Mouse (Mus musculus): ENCODE measurements around the gene Pnpla2. TPM values are rescaled to one million over a fixed set of nuclear protein-coding genes. Genes with fewer than 3 reads are reported as not detected.
A peak's percentile ranks its signal among the peaks of the same experiment; 100 is the strongest.
"Not testable (repeated sequence)": the region's sequence is repeated elsewhere in the genome, so short reads cannot be mapped to it uniquely, and the experiment has no call there.

Gene Pnpla2
- total and polyA plus RNA-seq, 3 experiments: 398 to 669 (median 572) TPM

GRCm38 (mm10) chr7:141441460-141441859, 13.5 kb upstream of the Pnpla2 start:
- H3K4me3 ChIP-seq: no peak overlapping the region
- WGBS: 96% methylated on average over 9 of the region's 9 CpGs
- H3K4me1 ChIP-seq (ENCODE audit: control insufficient read depth, insufficient read depth, low read length): peaks cover 1% of the 10 kb centered on the region
- H3K9ac ChIP-seq (ENCODE audit: low read depth, low read length): no peak overlapping the region
- DNase-seq: peak in 1 of 2 experiments; percentile 19
- H3K27ac ChIP-seq: no peak overlapping the region
- no peaks in the 10 kb centered on the region for H3K36me3 ChIP-seq (ENCODE audit: control insufficient read depth, insufficient read depth, low read length)
- intact Hi-C loops (cut with DNase I): no loop called here
- no peaks in the 10 kb centered on the region for H3K27me3 ChIP-seq (ENCODE audit: control insufficient read depth, insufficient read depth, low read length)
- no peak for TF ChIP-seq POLR2A (IDR thresholded peaks at IDR 0.05; ENCODE audit: insufficient read depth, low read depth, low read length)
- no peak for TF ChIP-seq CTCF (IDR thresholded peaks at IDR 0.05)
- TF ChIP-seq EP300 (IDR thresholded peaks at IDR 0.05; ENCODE audit: insufficient read depth, low read depth, low read length): no peak
- no peaks in the 10 kb centered on the region for H3K79me2 ChIP-seq (replicated peaks; ENCODE audit: control insufficient read depth, insufficient read depth, low read length)

GRCm38 (mm10) chr7:141442199-141442598, 12.8 kb upstream of the Pnpla2 start:
- H3K9ac ChIP-seq (ENCODE audit: low read depth, low read length): no peak overlapping the region
- WGBS: 95% methylated on average over 13 of the region's 13 CpGs
- no peak overlapping the region for H3K4me3 ChIP-seq
- no peaks in the 10 kb centered on the region for H3K36me3 ChIP-seq (ENCODE audit: control insufficient read depth, insufficient read depth, low read length)
- no peaks in the 10 kb centered on the region for H3K27me3 ChIP-seq (ENCODE audit: control insufficient read depth, insufficient read depth, low read length)
- no peak overlapping the region for H3K27ac ChIP-seq
- TF ChIP-seq EP300 (IDR thresholded peaks at IDR 0.05; ENCODE audit: insufficient read depth, low read depth, low read length) (no peak), CTCF (IDR thresholded peaks at IDR 0.05) (no peak), POLR2A (IDR thresholded peaks at IDR 0.05; ENCODE audit: insufficient read depth, low read depth, low read length) (no peak)
- intact Hi-C loops (cut with DNase I): no loop called here
- H3K79me2 ChIP-seq (replicated peaks; ENCODE audit: control insufficient read depth, insufficient read depth, low read length): no peaks in the 10 kb centered on the region
- peaks cover 3% of the 10 kb centered on the region for H3K4me1 ChIP-seq (ENCODE audit: control insufficient read depth, insufficient read depth, low read length)
- DNase-seq: peak in 1 of 2 experiments; percentile 14

- peak in 1 of 2 experiments; percentile 27 for DNase-seq
- intact Hi-C loops (cut with DNase I): no loop called here
These were observed 11.7 kb upstream of the Pnpla2 start for GRCm38 (mm10) chr7:141443081-141443821.

GRCm38 (mm10) chr7:141443828-141444237, 11.2 kb upstream of the Pnpla2 start, which contains the start of gene Pidd1:
Gene Pidd1 (minus strand): TSS chr7:141444025.
- intact Hi-C loops (cut with DNase I): no loop called here
- WGBS: under 1% methylated on average over 25 of the region's 25 CpGs
- no peaks in the 10 kb centered on the region for H3K27me3 ChIP-seq (ENCODE audit: control insufficient read depth, insufficient read depth, low read length)
- H3K36me3 ChIP-seq (ENCODE audit: control insufficient read depth, insufficient read depth, low read length): peaks cover 7% of the 10 kb centered on the region
- H3K4me3 ChIP-seq: peak within 1 kb of the TSS; percentile 45
- DNase-seq: peak; percentile 80 to 83
- H3K79me2 ChIP-seq (replicated peaks; ENCODE audit: control insufficient read depth, insufficient read depth, low read length): no peaks in the 10 kb centered on the region
- H3K4me1 ChIP-seq (ENCODE audit: control insufficient read depth, insufficient read depth, low read length): peaks cover 5% of the 10 kb centered on the region
- peak within 1 kb of the TSS; percentile 19; the same call in 1 of the 2 replicates for H3K9ac ChIP-seq (ENCODE audit: low read depth, low read length)
- H3K27ac ChIP-seq: peak within 1 kb of the TSS; percentile 8; the same call in 1 of the 2 replicates
- peak; percentile 60 for TF ChIP-seq POLR2A (IDR thresholded peaks at IDR 0.05; ENCODE audit: insufficient read depth, low read depth, low read length)
- no peak for TF ChIP-seq CTCF (IDR thresholded peaks at IDR 0.05)
- TF ChIP-seq EP300 (IDR thresholded peaks at IDR 0.05; ENCODE audit: insufficient read depth, low read depth, low read length): no peak

More at GRCm38 (mm10) chr7:141443081-141443821, 11.7 kb upstream of the Pnpla2 start:
- Histone ChIP-seq H3K27ac (no peak overlapping the region), H3K4me1 (ENCODE audit: control insufficient read depth, insufficient read depth, low read length) (peaks cover 3% of the 10 kb centered on the region), H3K9ac (ENCODE audit: low read depth, low read length) (no peak overlapping the region; the same call in 1 of the 2 replicates), H3K27me3 (ENCODE audit: control insufficient read depth, insufficient read depth, low read length) (no peaks in the 10 kb centered on the region), H3K36me3 (ENCODE audit: control insufficient read depth, insufficient read depth, low read length) (peaks cover 2% of the 10 kb centered on the region), H3K4me3 (peak overlapping the region; percentile 45), H3K79me2 (replicated peaks; ENCODE audit: control insufficient read depth, insufficient read depth, low read length) (no peaks in the 10 kb centered on the region)
- 16% methylated on average over 12 of the region's 12 CpGs for WGBS
- TF ChIP-seq POLR2A (IDR thresholded peaks at IDR 0.05; ENCODE audit: insufficient read depth, low read depth, low read length) (no peak), EP300 (IDR thresholded peaks at IDR 0.05; ENCODE audit: insufficient read depth, low read depth, low read length) (no peak), CTCF (IDR thresholded peaks at IDR 0.05) (peak; percentile 24; the same call in 1 of the 2 replicates)

- intact Hi-C loops (cut with DNase I); DNase-seq; H3K4me3 ChIP-seq; H3K9ac ChIP-seq (ENCODE audit: low read depth, low read length); H3K4me1 ChIP-seq (ENCODE audit: control insufficient read depth, insufficient read depth, low read length); H3K79me2 ChIP-seq (replicated peaks; ENCODE audit: control insufficient read depth, insufficient read depth, low read length); H3K27me3 ChIP-seq (ENCODE audit: control insufficient read depth, insufficient read depth, low read length); H3K36me3 ChIP-seq (ENCODE audit: control insufficient read depth, insufficient read depth, low read length): not testable (repeated sequence)
- H3K27ac ChIP-seq: peak overlapping the region; percentile 99; the same call in 1 of the 2 replicates
- 72% methylated on average over 3 of the region's 3 CpGs for WGBS
These were observed 8.6 kb upstream of the Pnpla2 start for GRCm38 (mm10) chr7:141446374-141446773.

Measured in heart, adult 2 months (tissue).